Mouse (Mus musculus) induced T-regulatory cell, adult 2 months (primary cell): ENCODE measurements around the gene Ptpa.
"Not testable (repeated sequence)": the region's sequence is repeated elsewhere in the genome, so short reads cannot be mapped to it uniquely, and the experiment has no call there.

Source experiments
- DNase-seq: peaks from one replicate; pipeline ENCODE4 v3.0.0-alpha.2; 2012; ENCODE audit warnings: low read depth

The Ptpa gene

DNA sequence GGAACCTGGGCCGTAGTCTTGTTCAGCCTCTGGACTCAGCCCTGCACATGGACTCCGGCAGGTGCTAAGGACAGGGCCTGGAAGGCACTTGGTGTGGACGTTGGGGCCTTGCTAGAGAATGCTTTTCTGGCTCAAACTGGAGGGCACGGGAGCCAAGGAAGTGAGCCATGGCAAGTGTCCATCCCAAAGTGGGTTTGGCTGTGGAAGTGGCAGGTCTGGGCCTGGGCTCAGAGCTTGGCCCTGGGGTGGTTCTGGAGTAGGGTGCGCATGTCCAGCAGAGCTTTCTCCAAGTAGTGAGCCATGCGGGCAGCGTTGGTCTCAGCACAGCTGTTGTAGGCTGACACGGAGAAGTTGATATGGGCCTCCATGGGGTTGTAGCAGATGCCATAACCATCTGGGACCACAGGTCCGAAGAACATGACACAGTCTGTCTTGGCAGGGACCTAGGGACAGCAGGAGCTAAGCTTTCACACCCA is 13.4 kb upstream of the Ptpa start:
- no peak for DNase-seq

DNA sequence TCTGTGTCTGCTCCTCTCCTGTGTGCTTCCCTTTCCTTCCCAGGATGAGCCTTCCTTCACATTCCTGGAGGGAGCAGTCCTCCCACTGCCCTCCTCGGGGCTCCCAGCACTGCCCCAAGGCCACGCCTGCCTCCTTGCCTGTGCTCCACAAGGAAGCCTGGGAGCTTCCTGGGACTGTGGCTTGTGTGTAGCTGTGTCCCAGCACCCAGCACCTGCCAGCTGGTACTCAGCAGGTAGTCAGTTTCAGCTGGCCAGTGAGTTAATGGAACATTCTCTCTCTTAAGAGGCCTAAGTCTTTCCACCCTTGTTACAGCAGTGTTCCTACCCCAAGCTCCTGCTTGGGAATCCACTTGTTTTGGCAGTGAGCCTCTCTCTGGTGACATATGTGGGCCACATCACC is 13.0 kb upstream of the Ptpa start:
- no peak for DNase-seq

DNA sequence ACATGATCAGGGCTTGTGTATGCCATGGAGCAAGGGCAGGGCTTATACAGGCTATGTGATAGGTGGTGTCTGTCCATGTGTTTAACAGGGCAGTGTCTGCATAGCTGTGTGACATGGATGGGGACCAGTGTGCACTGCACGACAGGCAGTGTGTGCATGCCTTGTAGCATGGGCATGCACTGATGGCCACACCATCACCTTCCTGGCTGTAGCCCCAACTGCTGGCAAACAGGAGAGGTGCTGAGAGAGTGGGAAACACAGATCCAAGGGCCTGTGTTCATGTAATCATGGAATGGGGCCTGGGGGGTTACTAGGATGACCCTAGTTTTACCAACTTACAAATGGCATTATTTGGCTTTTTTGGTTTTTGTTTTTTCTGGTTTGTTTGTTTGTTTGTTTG is 12.0 kb upstream of the Ptpa start:
- no peak for DNase-seq

DNA sequence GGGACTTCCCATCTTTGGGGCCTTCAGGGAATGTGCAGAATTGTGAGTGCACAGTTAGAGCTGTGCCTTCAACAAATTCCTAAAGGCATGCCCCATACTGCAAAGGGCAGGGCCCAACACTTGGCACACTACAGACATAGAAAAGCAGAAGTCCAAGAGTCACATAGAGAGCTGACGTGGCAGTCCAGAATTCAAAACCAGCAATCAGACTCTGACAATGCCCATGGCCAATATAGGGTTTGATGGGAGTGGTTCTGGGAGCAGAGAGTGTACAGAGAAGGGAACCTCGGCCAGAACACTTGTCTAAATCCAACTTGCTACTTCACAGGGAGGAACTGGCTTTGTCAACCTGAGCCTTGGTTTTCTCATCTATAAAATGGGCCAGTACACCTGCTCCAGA is 8.6 kb upstream of the Ptpa start:
- DNase-seq = no peak

DNA sequence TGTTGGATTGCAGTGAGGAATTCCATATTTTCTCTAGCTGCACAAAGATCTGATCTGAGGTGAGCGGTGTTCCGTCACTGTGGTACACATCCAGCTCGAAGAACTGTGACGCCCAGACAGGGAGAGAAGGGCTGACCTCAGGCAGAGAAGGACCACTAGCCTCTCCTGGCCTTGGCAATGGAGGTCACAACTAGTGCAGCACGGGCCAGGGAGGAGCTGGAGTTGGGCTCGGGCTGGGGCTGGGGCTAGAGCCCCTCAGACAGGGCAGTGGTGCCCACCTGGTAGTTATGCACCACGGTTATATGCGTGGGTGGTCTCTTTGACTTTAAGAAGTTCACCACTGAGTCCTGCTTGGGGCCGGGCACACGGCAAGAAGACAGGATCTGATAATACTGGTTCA is 8.1 kb upstream of the Ptpa start:
- no peak for DNase-seq

DNA sequence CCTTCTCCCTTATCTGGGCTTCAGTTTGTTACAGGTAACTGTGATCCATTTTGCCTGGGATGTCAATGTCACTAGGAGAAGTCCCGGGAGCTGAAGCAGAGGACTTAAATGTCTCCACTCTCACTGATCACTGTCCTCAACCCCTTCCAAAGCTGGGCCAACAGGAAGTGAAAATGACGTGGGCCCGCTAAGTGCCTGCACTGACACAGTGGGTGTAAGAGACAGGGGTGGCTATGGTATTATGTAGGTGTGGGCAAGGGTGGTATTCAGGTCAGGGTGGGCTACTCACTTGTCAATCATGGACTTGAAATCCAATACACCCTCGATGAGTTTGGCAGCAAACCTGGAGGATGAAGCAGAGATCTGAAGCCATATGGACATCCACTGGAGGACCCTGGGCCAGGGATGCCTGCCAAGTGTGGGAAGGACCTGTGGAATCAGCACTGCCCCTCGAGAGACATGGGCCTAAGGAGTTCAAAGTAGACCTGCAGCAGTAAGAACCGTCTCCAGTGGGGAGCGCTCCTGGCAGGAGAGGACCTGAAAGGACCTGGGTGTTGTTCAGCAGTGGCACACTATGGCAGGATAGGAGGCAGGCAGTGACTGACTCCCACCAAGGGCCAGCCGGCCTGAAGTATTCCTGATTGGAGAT is 7.3 kb upstream of the Ptpa start:
- no peak for DNase-seq

DNA sequence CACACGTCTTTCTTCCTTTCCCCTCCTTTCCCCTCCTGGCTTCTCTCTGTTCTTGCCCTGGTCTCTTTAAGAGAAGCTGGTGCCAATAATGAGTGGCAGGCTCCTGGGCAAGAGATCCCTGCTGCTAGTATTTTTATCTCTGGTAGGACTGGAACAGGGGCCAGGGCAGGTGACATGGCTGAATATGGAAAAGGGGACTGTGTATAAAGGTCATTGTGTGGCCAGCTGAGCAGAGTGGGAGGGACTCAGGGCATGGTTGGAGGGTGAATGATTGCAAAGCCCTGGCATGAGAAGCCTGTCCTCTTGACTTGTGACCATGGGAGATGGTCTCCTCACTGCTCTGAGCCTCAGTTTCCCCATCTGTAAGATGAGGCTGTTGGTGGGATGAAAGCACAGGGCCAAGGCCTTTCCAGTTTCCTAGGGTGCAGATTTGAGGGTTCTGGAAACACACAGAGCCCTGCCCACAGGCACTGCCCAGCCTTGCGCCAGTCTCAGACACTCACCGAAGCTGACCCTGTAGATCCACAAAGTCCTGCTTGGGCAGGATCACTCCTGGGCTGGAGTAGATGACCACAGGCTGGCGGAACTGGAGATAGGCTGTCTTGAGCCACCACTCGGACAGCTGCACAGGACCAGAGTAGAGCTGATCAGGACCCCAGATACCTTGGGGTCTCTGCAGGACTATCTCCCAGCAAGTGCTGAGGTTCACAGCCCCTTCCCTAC is 6.2 kb upstream of the Ptpa start:
- DNase-seq = no peak

DNA sequence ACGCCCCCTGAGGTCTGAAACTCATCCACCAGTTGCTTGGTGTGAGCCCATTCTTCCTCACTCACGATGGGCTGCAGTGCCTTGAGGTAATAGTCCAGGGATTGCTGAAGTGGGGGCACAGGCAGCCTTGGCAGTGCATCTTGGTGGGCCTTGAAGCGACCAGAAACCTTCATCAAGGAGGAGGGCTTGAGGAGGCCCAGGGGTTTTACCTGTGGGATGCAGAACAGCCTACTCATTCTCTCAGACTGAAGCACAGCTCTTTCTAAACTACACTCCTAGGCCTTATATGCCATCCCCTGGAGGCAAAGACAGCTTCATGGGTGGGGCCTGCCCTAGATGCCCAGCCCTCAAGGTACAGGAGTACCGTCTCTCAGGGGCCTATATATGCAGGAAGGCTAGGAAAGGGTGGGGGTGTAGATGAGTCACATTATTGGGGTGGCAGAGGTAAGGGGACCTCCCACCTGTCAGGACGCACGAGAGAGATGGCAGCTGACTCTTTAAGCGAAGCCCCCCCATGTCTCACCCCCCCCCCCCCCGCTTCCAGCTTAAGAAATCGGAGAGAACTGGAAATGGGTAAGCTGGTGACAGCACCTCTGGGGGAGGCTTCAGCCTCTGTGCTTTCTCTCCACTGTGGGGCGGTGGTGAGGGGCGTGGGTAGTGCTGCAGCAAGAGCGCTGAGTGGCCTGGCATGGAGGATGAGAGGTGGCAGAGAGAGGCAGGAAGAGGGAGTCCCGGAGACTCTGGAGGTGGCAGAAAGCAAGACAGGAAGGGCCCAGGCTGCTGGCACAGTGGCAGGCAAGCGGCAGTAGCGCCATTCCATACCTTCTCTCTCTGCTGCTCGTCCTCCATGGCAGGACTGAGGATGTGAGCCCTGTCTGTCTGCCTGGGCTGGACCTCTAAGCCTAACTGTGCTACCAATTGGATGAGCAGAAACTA is 2.5 kb upstream of the Ptpa start:
- peak; percentile 33 for DNase-seq

DNA sequence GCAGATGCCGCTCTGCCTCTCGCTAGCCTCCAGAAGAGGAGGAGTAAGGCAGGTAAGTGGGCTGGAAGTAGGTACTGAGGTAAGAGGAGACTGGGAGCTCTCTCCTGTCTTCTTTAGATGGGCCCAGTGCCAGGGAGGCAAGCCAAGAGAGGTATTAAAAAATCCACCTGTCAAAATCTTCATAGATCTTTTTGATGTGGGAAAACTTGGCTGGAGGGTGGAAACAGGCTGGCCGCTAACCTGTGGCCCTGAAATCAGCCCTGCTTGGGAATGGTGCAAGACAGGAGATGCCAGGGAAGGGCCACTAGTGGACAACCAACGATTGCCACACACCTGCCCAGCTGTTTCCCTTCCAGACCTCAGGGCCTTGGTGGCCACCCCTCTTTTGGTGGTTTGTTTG is 1.7 kb upstream of the Ptpa start:
- DNase-seq = no peak

DNA sequence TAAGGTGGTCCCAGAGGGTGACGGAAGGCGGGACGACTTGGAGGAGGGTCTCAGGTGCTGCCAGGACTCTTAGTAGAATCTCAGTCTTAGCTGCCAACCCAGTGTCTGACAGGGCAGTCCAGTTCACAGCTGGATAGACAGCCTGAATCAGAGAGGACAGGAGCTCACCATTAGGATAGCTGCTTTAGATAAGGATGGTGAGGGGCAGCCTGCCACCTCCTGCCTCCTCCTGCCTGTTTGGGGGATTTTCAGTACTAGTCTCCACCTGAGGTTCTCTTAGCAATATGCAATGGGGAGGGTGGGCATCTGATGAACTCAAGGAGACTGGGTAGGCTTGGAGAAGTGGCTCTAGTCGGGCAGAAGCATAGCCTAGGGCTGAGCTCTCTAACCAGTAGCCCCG is 1.2 kb upstream of the Ptpa start:
- no peak for DNase-seq

DNA sequence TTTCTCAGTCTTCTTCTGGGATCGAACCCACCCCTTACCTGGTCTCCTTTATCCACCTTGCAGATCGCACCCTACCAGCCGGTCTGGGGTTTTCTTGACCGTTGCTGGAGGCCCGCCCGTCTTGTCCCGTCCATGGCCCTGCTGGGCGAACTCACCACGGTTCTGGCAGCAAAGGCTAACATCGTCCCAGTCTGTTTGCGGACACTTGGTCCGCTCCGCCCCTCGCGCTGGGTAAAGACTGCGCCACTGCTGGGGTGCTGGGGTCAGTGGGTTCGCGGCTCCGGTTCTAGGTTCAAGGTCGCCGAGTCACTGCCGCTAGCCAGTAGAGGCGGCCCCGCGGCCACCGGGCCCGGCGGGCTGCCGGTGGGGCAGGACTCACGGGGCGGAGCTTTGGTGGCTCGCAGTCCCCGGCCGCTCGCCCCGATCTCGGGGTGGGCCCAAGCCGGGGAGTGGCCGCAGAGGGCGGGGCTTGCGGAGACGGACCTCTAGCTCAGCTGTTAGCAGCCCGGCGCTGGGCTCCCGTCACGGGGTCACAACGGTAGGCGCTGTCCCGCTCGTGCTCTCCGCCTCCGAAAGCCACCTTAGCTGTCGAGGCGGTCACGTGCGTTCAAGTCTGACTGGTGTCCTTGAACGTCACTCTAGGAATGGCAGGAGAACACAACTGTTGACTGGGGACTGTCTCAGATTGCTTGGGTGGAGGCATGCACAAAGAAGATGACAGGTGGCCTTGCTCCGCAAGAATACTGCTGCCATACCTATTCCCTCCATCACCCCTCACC is 493 bp upstream of the Ptpa start, which contains the start of gene Crat:
Gene Crat, minus strand, starts transcription at position 657 of the 779 bp plus-strand sequence.
- no peak for DNase-seq

DNA sequence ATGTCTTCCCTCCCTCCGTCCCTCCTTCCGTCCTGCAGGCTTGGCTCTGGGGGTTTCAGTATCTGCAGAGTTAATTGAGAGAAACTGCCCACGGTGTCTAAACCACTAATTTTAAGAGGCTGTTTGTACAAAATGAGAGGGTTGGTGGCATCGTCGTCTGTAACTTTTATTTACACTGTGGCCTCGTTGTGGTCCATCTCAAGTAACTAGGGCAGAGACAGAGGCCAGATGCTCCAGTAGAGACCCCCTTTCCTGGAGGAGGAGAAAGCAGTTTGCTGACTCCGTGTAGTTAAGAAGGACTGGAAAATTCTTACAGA is 768 bp downstream of the Ptpa start:
- DNase-seq = peak; percentile 51

DNA sequence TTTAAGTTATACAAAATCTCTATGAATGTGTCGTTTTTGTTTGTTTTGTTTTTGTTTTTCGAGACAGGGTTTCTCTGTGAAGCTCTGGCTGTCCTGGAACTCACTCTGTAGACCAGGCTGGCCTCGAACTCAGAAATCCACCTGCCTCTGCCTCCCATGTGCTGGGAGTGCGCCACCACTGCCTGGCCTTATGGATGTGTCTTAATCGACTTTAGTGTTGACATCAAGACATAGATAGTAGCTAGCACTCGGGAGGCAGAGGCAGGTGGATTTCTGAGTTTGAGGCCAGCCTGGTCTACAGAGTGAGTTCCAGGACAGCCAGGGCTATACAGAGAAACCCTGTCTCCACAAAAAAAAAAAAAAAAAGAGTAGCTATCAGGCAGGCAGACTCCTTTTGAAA is 1.3 kb downstream of the Ptpa start:
- not testable (repeated sequence) for DNase-seq

DNA sequence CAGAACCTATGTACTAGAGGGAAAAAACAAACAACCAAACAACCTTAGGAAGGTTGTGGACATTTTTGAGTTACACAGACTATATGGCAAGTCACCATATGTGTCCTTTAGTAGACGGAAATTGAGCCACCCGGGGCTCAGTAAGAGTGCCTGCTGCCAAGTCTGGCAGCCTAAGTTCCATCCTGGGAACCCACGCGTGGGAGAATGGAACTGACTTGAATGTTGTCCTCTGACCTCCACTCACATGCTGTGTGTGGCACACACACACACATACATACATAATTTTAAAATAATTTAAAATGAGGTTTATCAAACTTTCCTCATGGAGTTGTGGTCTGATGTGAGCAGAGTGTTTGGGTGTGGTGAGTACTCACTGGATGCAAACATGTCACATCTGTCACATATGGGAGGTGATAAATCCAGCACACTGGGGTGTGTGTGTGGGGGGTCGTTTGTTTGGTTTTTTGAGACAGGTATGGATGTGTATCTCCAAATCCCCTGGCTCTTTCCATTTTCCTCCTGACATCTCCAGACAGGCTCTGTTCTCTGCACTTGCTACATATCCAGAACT is 1.8 kb downstream of the Ptpa start:
- DNase-seq = no peak

DNA sequence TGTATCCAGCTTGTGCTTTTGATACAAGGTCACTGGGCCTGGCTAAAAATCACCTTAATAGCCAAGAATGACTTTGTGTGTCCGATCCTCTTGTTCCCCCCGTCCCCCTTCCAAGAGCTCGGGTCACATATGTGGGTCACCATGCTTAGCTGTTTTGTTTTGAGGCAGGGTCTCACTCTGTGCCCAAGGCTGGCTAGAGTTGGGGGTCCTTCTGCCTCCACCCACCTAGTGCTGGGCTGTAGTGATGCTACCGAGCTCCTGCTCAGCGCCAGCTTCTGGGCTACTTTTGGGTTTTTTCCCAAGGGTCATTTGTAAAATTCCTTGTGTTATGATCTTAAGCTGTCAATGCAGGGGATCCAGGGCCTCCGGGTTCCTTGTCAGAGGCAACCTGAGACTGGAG is 2.4 kb downstream of the Ptpa start:
- DNase-seq = no peak

DNA sequence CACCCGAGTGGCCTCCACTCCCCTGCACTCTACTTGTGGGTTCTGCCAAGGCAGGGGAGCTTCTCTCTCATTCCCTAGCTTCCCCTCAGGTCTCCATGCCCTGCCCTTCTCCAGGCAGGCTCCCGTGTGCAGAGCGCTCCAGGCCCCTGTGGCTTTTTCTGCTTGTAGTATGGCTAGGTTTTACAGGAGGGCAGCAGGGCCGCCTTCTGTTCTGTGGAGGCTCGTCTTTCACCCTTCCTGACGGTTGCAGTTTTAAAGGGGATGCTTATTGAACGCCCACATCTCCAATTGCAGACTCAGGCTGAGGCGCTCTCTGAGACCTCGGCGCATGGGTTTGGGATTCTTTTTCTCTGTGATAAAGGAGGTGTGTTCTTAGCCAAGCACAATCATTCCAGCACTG is 3.3 kb downstream of the Ptpa start:
- DNase-seq = no peak

DNA sequence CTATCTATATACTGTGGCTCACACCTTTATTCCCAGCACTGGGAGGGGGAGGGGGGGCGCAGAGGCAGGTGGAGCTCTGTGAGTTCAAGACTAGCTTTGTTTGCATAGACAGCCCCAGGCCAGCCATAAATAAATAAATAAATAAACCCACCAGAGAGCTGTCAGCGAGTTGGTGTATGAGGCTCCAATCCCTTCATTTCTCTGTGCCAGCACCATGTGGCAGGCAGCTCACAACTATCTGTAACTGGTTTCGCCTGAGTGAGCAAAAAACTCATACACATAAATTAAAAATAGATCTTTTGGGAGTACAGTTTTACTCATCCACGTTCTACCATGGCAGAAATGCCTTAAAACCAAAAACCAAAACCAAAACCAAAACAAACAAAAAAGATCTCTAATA is 5.6 kb downstream of the Ptpa start:
- DNase-seq = no peak

DNA sequence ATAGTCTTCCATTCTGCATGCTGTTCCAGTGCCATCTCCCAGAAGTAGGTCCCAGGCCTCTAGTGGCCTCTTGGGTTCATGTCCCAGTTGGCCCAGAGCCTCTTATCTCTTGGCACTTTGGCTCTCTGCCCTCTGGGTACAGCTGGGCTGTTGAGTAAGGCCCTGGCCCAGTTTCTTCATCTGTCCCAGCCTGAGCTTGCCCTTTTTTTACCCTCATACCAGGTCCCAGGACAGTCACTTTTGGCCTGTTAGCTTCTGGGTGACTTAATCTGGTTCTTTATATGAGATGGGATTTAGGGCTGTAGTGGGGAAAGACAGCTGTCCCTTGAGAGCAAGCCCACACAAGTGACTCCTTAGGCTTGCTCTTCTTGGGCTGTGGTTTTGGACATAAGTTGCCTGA is 13.3 kb downstream of the Ptpa start:
- no peak for DNase-seq

DNA sequence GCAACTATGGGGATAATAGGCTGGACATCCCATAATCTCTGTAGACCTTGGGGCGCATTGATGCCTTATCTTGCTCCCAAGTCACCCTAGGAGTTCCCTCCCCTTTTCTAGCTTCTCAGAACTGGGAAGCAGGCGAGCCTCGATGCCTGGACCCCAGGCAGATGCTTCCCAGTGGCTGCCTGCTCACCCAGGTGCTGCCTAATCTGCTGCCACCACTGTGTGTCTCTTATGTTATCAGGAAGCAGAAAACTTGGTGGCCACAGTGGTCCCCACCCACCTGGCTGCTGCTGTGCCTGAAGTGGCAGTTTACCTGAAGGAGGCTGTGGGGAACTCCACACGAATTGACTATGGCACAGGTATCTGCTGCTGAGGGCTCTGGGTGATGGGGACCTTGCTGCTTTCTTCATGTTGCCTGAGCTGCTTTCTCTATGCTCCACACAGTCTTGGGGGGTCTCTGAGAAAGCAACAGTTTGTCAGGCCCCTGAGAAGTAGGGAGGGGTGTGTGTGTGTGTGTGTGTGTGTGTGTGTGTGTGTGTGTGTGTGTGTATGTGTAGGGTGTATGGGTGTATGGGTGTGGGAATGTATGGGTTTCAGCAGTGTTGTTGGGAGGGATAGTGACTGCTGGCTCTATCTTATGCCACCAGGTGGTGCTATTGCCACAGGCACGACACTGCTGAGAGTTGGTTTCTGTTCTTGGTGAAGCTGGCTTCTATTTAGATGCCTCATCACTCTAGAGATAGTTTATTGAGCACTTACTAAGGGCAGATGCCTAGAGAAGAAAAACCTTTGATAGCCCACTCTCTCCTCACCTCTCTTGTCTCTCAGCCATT is 19.7 kb downstream of the Ptpa start:
- DNase-seq = peak; percentile 87

DNA sequence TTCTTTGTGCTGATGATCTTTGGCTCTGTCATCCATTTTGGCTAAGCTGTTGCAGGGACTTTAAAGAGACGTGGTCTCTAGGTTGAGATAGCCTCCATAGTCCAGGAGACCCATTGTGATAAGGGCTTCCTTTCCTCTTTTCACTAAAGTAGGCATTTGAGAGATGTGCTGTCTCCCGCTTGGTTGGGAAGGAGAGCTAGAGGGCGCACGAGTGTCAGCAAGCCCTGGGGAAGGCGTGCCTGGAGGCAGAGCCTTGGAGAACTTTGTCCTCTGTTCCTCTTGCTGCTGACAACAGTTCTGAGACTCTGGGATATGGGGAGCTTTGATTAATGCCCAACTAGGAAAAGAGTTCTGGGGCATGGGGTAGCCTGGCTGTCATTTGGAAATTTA is 20.3 kb downstream of the Ptpa start:
- DNase-seq = no peak

DNA sequence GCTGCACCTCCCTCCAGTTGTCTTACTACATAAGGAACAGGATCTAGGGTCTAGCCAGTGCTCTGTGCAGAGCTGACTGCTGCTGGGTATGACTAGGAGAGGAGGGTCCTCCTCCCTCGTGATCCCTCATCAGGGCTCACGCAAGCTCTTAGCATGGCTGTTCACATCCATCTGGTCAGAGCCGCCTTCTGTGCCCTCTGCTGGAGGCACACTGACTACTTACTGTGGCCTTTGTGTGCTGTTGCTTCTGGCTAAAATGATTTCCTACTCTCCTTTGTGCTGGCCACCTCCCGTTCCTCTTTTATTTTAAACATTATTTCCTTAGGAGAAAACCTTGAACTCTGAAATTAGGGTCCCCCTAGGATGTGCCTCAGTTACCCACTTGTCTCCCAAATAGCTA is 21.0 kb downstream of the Ptpa start:
- DNase-seq = no peak
